ENCODE assay signal across 14 mouse cellular contexts in the genomic region with DNA sequence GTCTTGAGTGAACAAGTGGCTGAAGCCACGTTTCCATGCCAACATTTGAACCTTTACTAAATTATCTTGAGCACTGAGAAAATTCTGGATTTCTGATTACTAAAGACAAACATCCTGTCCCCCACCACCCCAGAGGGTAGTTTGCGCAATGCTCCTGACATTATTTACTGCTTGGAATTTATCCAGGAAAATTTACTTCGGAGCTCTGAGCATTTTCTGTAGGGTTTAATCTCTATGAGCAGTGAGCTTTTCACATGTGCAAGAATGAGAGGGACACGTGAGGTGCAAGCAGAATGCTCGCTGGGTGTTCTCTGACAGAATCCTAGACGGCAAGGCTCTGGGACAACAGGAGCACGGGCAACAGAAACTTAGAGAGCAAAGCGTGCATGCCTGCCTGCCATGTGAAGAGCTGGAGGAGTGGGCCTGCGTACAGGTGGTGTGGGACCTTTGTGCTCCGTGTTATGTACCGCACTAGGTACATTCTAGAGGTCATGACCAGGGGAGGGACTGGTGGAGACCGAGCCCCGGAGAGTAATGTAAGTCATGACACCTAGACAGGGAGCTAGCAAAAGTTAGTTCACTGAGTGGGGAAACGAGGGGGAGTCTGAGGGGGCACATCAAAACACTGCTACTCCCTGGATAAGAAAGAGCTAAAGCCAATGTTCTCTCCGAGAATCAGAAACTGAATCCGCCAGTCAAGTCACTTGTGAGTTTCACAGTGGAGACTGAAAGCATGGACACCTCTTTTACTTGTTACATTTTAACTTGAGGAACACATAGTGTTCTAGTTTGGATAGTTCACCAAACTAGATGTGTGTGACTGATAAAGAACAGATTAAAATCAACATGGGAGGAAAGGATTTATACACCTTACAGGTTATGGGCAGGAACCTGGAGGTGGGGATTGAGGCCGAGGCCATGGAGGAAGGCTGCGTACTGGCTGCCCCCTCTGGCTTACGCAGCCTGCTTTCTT.
DNase-seq lines count a peak whose midpoint lies in the region; ATAC-seq and TF ChIP-seq lines count a peak whose summit lies in the region.
"Had no signal": no experiment of that assay in that cellular context is flagged by ENCODE, and none has a peak within 500 bp of the region (broad histone marks: within the 10 kb centered on the region; RNA-seq: fewer than 3 reads in every experiment).

No protein-coding gene starts in this region.

- H3K27me3 ChIP-seq in liver, postnatal 0 days (ENCODE audit: insufficient read depth, low read length): no peaks in the 10 kb centered on the region
- H3K27me3 ChIP-seq: hindbrain, embryonic 12.5 days had no signal

- H3K4me2 ChIP-seq in liver, postnatal 0 days (ENCODE audit: low read depth, low read length): no peak overlapping the region
- H3K4me2 ChIP-seq: hindbrain, embryonic 12.5 days had no signal

- H3K9ac ChIP-seq in liver, postnatal 0 days (replicated peaks): no peak overlapping the region
- H3K9ac ChIP-seq: hindbrain, embryonic 12.5 days had no signal

- DNase-seq in adrenal gland, postnatal 10 days: peak; percentile 38
- DNase-seq in adrenal gland, adult 18-20 months (ENCODE audit: low spot score in 2 of 2): no peak
- DNase-seq in NIH3T3 (ENCODE audit: low read depth): peak; percentile 80
- DNase-seq in kidney, postnatal 10 days: peak; percentile 32
- peak; percentile 30 for DNase-seq in liver, postnatal 0 days
- no peak for DNase-seq in right cerebral cortex, adult 18-20 months
- no peak for DNase-seq in MN1 (ENCODE audit: low spot score)
- DNase-seq: cerebellum, adult 18-20 months; retina, postnatal 1 day had no signal

- TF ChIP-seq EP300 in liver, postnatal 0 days (IDR thresholded peaks at IDR 0.05; ENCODE audit: low read depth): no peak

- 55% methylated on average over 19 of the region's 19 CpGs for WGBS in liver, postnatal 0 days (ENCODE audit: insufficient replicate concordance)

- no peaks in the 10 kb centered on the region; the same call in 1 of the 2 replicates for H3K4me1 ChIP-seq in liver, postnatal 0 days (ENCODE audit: insufficient read depth)
- H3K4me1 ChIP-seq: hindbrain, embryonic 12.5 days had no signal

- no peaks in the 10 kb centered on the region for H3K36me3 ChIP-seq in liver, postnatal 0 days (replicated peaks; ENCODE audit: insufficient read depth, low read length)
- H3K36me3 ChIP-seq: G1E; hindbrain, embryonic 12.5 days had no signal

- peak; percentile 90 for ATAC-seq in liver, postnatal 0 days
- no peak for ATAC-seq in monocyte, adult 5-6 weeks (replicated peaks; ENCODE audit: insufficient number of reproducible peaks, low FRiP score, low TSS enrichment, poor library complexity, severe bottlenecking)
- ATAC-seq: intestine, postnatal 0 days had no signal

- H3K9me3 ChIP-seq in liver, postnatal 0 days (ENCODE audit: low read length): no peaks in the 10 kb centered on the region; the same call in 1 of the 2 replicates
- H3K9me3 ChIP-seq: hindbrain, embryonic 12.5 days had no signal

- no peak overlapping the region for H3K4me3 ChIP-seq in liver, postnatal 0 days (ENCODE audit: low read depth, low read length)
- H3K4me3 ChIP-seq: heart, embryonic 10.5 days; hindbrain, embryonic 12.5 days had no signal

- H3K27ac ChIP-seq in liver, postnatal 0 days (ENCODE audit: low read depth): peak overlapping the region; percentile 84
- H3K27ac ChIP-seq: hindbrain, embryonic 12.5 days had no signal

- no peak for TF ChIP-seq CTCF in liver, postnatal 0 days (IDR thresholded peaks at IDR 0.05; ENCODE audit: low read depth)

Comparison
In these comparisons a context has a peak if more than half of its experiments do, and no peak if none do; other contexts are left out.
1. DNase-seq: peak in adrenal gland, postnatal 10 days (single experiment), NIH3T3 (single experiment), kidney, postnatal 10 days (single experiment) and liver, postnatal 0 days (single experiment); none in adrenal gland, adult 18-20 months (0 of 2), right cerebral cortex, adult 18-20 months (single experiment) and MN1 (single experiment).